Mouse (Mus musculus) heart, postnatal 4 days (tissue): ENCODE data around the gene Rimbp3. TPM values are rescaled to one million over a fixed set of nuclear protein-coding genes. Genes with fewer than 3 reads are reported as not detected.
"Not testable (repeated sequence)": the region's sequence is repeated elsewhere in the genome, so short reads cannot be mapped to it uniquely, and the experiment has no call there.

ENCODE experiments used
- DNase-seq: peaks from one replicate; pipeline ENCODE4 v3.0.0; 2021
- total RNA-seq, 2 experiments: library from RNA; stranded (reverse); gene quantifications; 2 replicates each; pipeline ENCODE4 v1.2.3; 2021

The Rimbp3 gene
- total RNA-seq, 2 experiments from 2014 or later, result 0.43 TPM

DNA sequence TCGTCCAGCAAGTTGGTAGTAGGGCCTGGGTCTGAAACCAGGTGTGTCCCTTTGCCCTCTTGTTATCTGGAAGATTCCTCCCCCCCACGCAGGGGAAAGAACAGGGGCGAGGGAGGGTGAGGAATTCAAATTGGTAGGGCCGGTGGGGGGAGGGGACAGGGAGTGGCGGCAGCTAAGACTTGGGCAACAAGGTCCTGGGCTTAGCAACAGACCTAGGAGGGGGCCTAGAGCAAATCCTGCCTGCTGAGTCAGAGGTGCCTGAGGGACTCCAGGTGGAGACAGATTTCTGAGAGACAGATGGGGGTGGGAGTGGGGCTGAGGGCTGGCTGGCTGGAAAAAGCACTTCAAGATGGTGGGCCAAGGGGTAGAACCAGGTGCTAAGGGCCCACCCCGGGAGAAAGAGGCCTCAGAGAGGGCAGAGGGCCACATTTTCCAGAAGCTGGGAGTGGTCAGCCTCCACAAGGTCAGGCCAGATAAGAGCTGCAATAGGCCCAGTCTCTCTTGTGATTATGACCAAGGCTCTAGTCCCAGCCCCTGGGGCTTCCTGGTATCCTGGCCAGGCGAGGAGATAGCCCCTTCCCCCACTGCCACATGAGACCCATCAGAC, 11.8 kb downstream of the Rimbp3 start:
- no peak for DNase-seq

GRCm38 (mm10) chr16:17222197-17222596, 13.8 kb downstream of the Rimbp3 start:
- DNase-seq, result peak; percentile 99

GRCm38 (mm10) chr16:17225584-17225983, 17.2 kb downstream of the Rimbp3 start:
- DNase-seq, result no peak

- DNase-seq, result no peak
These were observed 18.1 kb downstream of the Rimbp3 start for GRCm38 (mm10) chr16:17226496-17226895.

- DNase-seq, result not testable (repeated sequence)
These were observed 23.1 kb downstream of the Rimbp3 start for GRCm38 (mm10) chr16:17231523-17231922.

- DNase-seq, result peak; percentile 97
These were observed 24.6 kb downstream of the Rimbp3 start, which contains the start of gene Hic2 for GRCm38 (mm10) chr16:17232794-17233701. Gene Hic2, plus strand, starts transcription at chr16:17233572.

DNA sequence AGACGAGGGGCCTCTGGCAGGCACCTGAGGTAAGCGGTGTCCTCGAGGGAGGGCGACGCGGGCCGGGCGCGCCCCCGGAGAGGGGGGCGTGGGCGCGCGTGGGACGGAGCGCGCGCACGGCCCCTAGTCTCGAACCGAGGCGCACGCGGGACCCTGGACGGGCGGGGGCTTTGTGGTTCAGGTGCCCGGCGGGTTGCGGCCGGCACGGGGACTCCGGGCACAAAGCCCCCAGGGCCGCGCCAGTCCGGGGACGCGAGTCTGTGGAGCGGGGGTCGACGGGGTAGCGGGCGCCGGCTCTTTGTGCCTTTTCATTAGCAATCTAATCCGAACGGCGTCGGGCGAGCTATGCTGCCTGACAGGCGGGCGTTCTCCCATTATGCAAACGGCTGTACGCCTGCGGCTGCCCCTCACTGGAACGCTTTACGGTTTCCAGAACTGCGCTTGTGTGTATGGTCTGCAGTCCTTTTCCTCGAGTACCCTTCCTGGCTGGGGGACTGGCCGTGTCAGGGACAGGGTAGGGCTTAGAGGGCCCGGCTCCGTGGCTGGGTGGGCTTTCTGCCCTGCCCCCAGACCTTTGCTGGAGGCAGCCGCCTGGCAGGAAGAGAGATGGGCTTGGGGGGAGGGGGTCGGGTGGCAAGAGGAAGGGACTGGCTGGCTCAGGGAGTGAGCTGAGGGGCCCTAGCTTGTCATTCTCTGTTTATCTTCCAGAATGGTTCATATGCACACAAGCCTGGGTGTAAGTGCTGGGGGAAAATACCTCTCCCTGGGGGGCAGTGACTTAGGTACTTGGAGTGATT, 25.5 kb downstream of the Rimbp3 start:
- peak; percentile 43 for DNase-seq

DNA sequence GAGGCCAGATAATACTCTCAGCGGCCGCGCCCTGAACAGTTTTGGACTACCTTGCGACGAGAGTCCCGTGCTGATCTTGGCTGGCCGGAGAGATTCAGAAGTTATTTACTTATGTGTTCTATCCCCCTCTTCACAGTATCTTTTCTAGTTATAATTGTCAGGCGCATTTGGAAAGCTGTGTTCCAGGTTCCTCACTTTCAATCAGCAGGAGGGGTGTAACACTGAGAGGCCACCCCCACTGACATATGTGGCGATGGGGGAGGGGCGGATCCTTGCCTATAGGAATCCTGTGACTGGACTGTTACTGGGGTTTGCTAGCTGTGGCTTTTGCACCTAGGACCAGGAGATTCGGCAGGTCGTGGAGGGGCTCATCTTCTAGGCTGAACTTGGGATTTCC, 26.1 kb downstream of the Rimbp3 start:
- peak; percentile 42 for DNase-seq

DNA sequence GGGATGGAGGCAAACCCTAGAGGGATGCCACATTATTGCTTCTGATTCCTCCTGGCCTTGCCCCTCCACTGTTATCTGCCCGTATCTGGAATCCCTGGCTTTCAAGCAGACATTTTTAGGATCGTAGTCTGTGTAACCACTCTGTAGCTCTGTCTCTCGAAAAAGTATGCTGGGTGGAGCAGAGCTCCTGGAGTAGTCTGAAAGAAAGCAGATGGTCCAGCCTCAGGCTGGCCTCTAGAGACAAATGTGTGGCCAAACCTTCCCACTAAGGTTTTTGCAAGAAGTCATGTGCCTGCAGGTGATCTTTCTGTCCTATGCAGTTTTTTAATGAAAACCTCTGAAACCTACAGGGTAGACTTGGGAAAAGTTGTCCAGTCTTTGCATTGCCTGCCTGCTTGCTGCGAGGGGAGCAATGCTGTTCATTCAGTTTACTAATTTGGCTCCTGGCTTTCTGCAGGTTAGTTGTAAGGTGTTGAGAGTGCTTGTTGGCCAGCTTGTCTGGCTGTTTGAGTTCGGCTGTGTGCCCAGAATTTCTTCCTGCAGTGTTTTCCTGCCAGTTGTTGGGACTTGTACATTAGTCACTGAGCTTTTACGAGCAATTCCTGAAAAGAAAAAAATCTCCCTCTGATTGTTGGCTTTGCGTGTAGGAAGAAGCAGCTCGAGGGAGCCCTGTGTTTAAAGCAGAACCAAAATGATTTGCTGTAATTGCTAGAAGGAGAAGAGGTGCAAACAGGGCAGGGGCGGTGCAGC, 26.7 kb downstream of the Rimbp3 start:
- DNase-seq, result peak; percentile 62

- DNase-seq, result no peak
These were observed 29.2 kb downstream of the Rimbp3 start for GRCm38 (mm10) chr16:17237634-17238033.

- DNase-seq, result no peak
These were observed 31.0 kb downstream of the Rimbp3 start for GRCm38 (mm10) chr16:17239409-17239808.

DNA sequence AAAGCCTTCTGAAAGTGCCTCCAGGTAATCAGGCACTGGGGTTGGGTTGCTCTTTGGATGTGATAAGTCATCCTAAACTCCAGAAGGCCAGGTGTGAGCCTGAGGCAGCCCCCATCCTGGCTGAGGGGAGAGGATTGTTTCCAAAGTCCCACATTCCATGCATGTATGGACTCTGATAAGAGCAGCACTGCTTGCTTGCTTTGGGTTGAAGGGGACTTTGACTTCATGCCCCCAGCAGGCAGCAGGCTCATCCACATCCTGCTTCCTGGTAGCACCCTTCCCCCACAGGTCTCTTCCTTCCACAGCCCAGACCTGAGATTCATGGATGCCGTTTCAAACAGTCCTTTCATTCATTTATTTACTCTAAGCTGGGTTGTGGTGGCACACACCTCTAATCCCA, 35.3 kb downstream of the Rimbp3 start:
- DNase-seq, result no peak

- no peak for DNase-seq
These were observed 36.6 kb downstream of the Rimbp3 start for GRCm38 (mm10) chr16:17244996-17245395.

DNA sequence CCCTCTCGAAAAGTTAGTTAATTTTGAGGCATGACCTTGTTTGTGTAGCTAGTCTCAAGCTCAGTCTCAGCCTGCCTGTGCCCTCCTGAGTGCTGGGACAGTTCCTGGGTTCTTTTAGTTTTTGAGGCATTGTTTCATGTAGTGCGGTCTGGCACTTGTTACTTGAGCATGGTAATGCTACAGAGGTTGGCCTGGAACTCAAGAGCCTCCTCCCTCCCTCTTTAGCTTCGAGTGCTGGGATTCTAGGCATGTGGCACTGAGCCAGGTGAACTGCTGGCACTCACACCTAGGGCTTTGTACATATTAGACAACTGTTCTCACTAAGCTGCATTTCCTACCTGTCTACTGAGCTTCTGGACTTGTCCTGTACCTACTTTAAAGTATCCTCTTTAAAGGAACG, 39.3 kb downstream of the Rimbp3 start:
- DNase-seq, result peak; percentile 80

- no peak for DNase-seq
These were observed 40.7 kb downstream of the Rimbp3 start for GRCm38 (mm10) chr16:17249135-17249534.

DNA sequence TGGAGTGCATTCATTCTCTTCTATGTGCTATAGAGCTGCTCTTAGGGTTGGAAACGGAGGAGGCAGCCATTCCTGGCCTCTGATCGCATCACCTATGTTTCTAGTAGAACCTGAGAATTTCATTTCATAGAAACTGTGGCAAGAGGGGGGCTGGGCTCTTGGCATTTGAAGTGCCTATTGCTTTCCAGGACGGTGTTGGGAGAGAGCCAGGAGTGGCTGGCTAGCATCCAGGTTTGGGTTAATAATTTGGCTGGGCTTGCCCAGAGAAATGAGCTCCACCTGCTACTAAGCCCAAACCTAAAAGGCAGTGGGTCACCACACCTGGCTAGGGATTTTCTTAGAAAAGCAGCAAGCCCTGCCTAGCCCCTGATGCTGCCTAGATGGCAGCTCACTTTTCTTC, 43.1 kb downstream of the Rimbp3 start:
- peak; percentile 90 for DNase-seq

GRCm38 (mm10) chr16:17252086-17252726, 43.8 kb downstream of the Rimbp3 start:
- no peak for DNase-seq

- no peak for DNase-seq
These were observed 44.4 kb downstream of the Rimbp3 start for GRCm38 (mm10) chr16:17252841-17253240.

- DNase-seq, result no peak
These were observed 45.7 kb downstream of the Rimbp3 start for GRCm38 (mm10) chr16:17254005-17254597.

- DNase-seq, result no peak
These were observed 46.9 kb downstream of the Rimbp3 start for GRCm38 (mm10) chr16:17255270-17255669.

GRCm38 (mm10) chr16:17257359-17257821, 49.0 kb downstream of the Rimbp3 start:
- peak; percentile 65 for DNase-seq
